Mouse (Mus musculus) small intestine, adult 2 months (tissue): ENCODE results near the gene Rpl36a. TPM values are rescaled to one million over a fixed set of nuclear protein-coding genes. Genes with fewer than 3 reads are reported as not detected.
"Not testable (repeated sequence)": the region's sequence is repeated elsewhere in the genome, so short reads cannot be mapped to it uniquely, and the experiment has no call there.

Experiments
- H3K27ac ChIP-seq: fragments of 200-500 bp; 2 replicates; pipeline ENCODE4 v1.5.1; 2012; ENCODE audit warnings: low read depth, low read length, control low read depth, inconsistent platforms; ENCODE audit not compliant: insufficient read depth
- H3K27me3 ChIP-seq: fragments of 200-500 bp; 2 replicates; pipeline ENCODE4 v1.6.1; 2012; ENCODE audit warnings: mild to moderate bottlenecking, moderate library complexity, low read length, inconsistent platforms; ENCODE audit not compliant: control insufficient read depth, insufficient read depth
- H3K36me3 ChIP-seq: fragments of 200-500 bp; 2 replicates; pipeline ENCODE4 v1.6.1; 2012; ENCODE audit warnings: mild to moderate bottlenecking, low read length, control low read depth, inconsistent platforms; ENCODE audit not compliant: control insufficient read depth, insufficient read depth
- H3K4me1 ChIP-seq: fragments of 200-500 bp; 2 replicates; pipeline ENCODE4 v1.6.1; 2012; ENCODE audit warnings: low read length, inconsistent platforms, mixed read lengths; ENCODE audit not compliant: control insufficient read depth, insufficient read depth, insufficient read length
- H3K4me3 ChIP-seq: fragments of 200-500 bp; 2 replicates; pipeline ENCODE4 v1.5.1; 2012; ENCODE audit warnings: low read depth, mild to moderate bottlenecking, control low read depth, inconsistent platforms, low read length, moderate library complexity
- CTCF ChIP-seq: fragments of 200-500 bp; IDR thresholded peaks from 2 replicates; pipeline ENCODE4 v1.5.1; 2012; ENCODE audit warnings: low read depth, mild to moderate bottlenecking, control low read depth, inconsistent platforms, low read length, moderate library complexity, mixed read lengths; ENCODE audit not compliant: insufficient replicate concordance, insufficient read length; ENCODE audit errors: extremely low read depth
- POLR2A ChIP-seq: fragments of 200-500 bp; IDR thresholded peaks from 2 replicates; pipeline ENCODE4 v1.6.1; 2012; ENCODE audit warnings: low read depth, mild to moderate bottlenecking, control low read depth, inconsistent platforms, low read length, moderate library complexity
- WGBS: fragments of 180-500 bp; shearing (Covaris S2); methylation state at CpG from one replicate; pipeline ENCODE4 v1.1.7; 2018; 5-methylcytosine and 5-hydroxymethylcytosine counted together
- polyA plus RNA-seq: library from polyadenylated mRNA; depleted of rRNA; stranded (reverse); fragments of >200 nt; gene quantifications from 2 replicates; pipeline ENCODE4 v1.2.3, GENCODE M21; 2012; rRNA removed

The Rpl36a gene
- polyA plus RNA-seq: 48.0 and 60.3 TPM in 2 replicates

DNA sequence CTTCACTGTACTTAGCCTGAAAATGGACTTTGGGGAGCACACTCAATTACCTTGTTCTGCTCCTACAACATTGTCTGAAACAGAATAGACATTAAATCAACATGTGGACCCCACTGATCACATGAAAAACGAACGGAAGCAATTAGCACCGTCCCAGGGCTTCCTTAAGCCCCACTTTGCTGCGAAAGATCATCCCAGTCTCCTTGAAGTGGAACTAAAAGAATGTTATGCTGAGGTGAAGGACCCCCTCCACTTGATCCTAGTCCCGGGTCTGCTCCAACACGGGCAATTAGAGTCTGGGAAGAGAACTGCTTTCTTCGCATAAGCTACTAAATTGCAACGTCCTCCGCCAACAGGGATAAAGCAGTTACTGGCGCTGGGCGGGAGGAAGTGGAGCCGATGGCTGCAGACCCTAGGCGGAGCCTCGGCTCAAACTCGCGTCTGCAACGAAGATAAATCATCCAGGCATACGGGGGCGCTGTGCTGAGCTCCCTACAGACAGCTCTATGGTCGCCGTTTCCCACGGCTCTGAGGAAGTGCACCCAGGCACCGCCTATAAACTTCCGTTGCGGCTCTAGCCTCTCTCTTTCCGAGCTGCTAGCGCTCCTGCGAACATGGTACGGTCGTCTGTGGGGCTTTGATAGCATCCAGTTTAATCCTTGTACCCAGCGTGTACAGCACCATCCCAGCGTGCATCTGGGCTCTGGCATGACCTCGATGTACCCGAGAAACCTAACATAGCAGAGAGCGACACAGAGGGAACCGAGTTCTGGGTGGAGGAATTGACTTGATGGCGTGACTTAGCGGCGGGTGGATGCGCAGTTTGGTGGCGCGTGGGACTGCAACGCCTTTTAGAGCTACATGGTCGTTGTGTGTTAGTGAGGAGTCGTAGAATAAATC lies at the start of gene Rpl36a:
Gene Rpl36a, plus strand, starts transcription at position 552 of the 900 bp plus-strand sequence.
- H3K27me3 ChIP-seq: no peaks in the 10 kb centered on the region
- 16% methylated on average over 45 of the region's 45 CpGs for WGBS
- TF ChIP-seq POLR2A (peak; percentile 76; the same call in 1 of the 2 replicates), CTCF (peak; percentile 62)
- no peaks in the 10 kb centered on the region for H3K36me3 ChIP-seq
- peak within 1 kb of the TSS; percentile 78 for H3K27ac ChIP-seq
- H3K4me3 ChIP-seq: peak within 1 kb of the TSS; percentile 76
- no peaks in the 10 kb centered on the region for H3K4me1 ChIP-seq

DNA sequence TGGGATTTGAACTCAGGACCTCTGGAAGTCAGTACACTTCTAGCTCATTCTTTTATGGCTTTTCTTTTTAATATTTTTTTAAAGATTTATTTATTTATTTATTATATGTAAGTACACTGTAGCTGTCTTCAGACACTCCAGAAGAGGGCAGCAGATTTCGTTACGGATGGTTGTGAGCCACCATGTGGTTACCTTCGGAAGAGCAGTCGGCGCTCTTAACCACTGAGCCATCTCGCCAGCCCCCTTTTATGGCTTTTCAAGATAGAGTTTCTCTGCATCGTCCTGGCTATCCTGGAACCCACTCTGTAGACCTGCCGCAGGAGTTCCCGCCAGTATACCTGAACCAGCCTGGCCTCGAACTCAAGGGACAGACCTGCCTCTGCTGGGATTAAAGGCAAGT lies 45.7 kb upstream of the Rpl36a start:
- H3K36me3 ChIP-seq, H3K27ac ChIP-seq, H3K4me1 ChIP-seq, H3K27me3 ChIP-seq: not testable (repeated sequence)
- peak; percentile 13; the same call in 1 of the 2 replicates for TF ChIP-seq CTCF
- 45% methylated on average over 10 of the region's 10 CpGs for WGBS
- H3K4me3 ChIP-seq: peak overlapping the region; percentile 45; the same call in 1 of the 2 replicates

- Histone ChIP-seq H3K4me1 (no peaks in the 10 kb centered on the region), H3K4me3 (peak overlapping the region; percentile 89), H3K27me3 (no peaks in the 10 kb centered on the region), H3K36me3 (no peaks in the 10 kb centered on the region), H3K27ac (peak overlapping the region; percentile 75)
- 20% methylated on average over 12 of the region's 12 CpGs for WGBS
- TF ChIP-seq CTCF: no peak
- TF ChIP-seq POLR2A: no peak
These were observed 44.9 kb upstream of the Rpl36a start for GRCm38 (mm10) chrX:134540414-134541135.

DNA sequence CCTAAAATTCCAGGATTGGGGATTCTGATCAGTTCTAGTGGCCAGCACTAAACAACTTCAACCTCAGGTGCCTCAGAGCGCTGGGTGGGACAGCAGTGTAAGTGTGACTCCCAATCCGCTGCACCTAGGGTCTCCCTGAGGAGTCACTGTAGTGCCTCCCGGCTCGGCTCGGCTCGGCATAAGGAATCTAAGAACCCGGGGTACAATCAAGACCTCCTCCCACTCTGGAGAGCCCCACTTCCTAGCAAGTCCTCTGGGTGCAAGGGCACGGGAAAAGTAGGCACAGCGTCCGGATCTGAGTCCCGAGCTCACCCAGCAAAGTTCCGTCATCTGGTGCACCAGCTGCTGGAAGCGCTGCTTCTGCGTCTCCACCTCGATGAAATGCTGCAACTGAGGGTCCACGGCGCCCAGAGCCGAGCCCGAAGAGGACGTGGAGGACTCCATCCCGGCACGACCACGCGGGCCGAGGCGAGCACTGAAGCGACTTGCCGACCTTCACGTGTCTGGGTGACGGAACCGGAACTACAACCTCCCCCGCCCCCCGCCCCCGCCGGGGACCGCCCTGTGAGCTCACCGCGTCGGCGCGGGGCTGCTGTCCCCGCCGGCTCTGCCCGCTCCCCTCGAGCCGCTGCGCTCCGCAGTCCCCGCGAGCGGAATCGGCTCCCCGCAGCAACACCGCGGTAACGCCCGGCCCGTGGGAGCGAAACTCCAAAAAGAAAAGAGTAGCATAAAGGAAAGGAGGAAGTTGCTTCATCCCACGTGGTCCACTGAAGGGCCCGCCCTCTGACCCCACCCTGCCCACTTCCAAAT lies 44.1 kb upstream of the Rpl36a start, which contains the start of gene Timm8a1:
Gene Timm8a1, minus strand, starts transcription at position 721 of the 810 bp plus-strand sequence.
- Histone ChIP-seq H3K4me3 (peak within 1 kb of the TSS; percentile 89), H3K27me3 (no peaks in the 10 kb centered on the region), H3K27ac (peak within 1 kb of the TSS; percentile 75), H3K36me3 (no peaks in the 10 kb centered on the region), H3K4me1 (no peaks in the 10 kb centered on the region)
- WGBS: 7% methylated on average over 37 of the region's 61 CpGs
- TF ChIP-seq POLR2A (no peak), CTCF (no peak)

DNA sequence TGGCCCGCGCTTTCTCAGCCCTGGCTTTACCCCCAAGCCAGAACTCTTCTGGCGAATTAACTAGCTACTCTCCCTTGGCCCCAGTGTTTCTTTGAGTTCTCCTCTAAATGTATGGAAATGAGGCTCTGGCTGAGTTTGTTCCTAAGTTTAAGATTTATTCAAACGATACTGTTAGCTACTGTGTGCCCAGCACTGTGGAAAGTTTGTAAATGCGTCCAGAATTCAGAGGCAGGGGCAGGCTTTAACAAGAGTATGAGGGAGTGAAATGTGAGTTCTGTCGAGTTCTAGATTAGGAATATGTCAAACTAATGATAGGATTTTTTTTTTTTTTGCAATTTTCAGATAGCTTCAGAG lies 43.5 kb upstream of the Rpl36a start:
- Histone ChIP-seq H3K27me3 (no peaks in the 10 kb centered on the region), H3K4me3 (peak overlapping the region; percentile 89), H3K36me3 (no peaks in the 10 kb centered on the region), H3K27ac (no peak overlapping the region), H3K4me1 (no peaks in the 10 kb centered on the region)
- WGBS: 13% methylated on average over 6 of the region's 6 CpGs
- TF ChIP-seq POLR2A (no peak), CTCF (no peak)

DNA sequence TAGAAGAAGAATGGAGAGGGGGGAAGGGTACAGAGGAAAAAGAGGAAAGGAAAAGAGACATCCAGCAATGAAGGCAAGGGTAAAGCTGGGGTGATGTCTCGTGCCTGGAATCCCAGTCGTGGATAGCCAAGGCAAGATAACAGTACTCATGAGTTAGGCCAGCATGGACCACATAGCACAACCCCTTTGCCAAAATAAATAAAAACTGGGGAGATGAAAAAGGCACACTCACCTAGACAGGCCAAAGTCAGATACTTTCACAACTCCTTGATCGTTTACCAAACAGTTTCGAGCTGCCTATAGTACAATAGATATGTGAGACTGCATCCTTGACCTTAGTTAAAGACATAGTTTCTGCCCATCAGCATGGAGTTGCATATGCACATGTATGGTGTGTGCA lies 38.1 kb upstream of the Rpl36a start:
- H3K4me1 ChIP-seq: no peaks in the 10 kb centered on the region
- TF ChIP-seq CTCF (no peak), POLR2A (no peak)
- no peaks in the 10 kb centered on the region for H3K36me3 ChIP-seq
- H3K27me3 ChIP-seq: no peaks in the 10 kb centered on the region
- no peak overlapping the region for H3K27ac ChIP-seq
- no peak overlapping the region for H3K4me3 ChIP-seq
- 81% methylated on average over 4 of the region's 4 CpGs for WGBS
